Mouse (Mus musculus) stomach, postnatal 0 days (tissue): ENCODE results near the gene Galnt15.

ENCODE experiments used
- CTCF ChIP-seq: IDR thresholded peaks from 2 replicates; pipeline ENCODE4 v1.5.1; 2016; ENCODE audit warnings: antibody characterized with exemption, low read depth, mild to moderate bottlenecking, moderate library complexity
- EP300 ChIP-seq: optimal IDR thresholded peaks from 2 replicates; pipeline ENCODE3; 2016; ENCODE audit warnings: antibody characterized with exemption

DNA sequence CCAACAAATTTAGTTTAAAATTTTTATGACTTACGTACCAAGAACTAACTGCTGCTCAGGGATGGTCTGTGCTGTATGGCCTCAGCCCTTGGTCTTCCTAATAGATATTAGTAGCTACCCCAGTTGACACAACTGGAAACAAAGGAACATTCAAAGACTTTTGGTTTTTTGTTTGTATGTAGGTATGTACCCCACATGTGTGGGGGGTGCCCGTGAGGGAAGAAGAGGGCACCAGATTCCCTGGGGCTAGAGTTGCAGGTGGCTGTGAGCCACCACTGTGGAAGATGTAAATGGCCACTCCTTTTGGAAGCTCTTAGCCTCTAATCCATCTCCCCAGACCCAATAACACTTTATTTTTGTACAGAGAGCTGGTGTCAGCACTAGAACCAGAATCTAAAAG lies 54.7 kb downstream of the Galnt15 start:
- TF ChIP-seq CTCF: no peak
- no peak for TF ChIP-seq EP300
